7 mouse cellular contexts compared by ENCODE assay signal in the genomic region with DNA sequence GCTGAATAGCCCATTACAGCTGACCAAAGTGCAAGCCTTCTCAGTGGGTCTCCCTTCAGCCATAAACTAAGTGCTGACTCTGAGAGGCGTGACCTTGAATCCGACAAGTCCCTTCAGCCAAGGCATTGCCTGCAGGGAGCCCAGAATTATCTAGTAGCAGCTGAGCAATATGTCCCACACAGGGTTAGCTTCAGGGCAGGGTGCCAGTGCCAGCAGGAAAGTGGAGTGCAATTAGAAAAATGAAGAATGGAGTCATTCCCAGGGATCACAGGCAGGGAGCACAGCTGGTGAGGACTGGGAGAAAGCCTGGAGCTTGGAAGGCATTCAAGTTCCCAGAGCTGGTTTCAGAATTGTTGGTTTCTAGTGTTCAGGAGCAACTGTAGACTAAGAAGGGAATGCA.
DNase-seq lines count a peak whose midpoint lies in the region; ATAC-seq lines count a peak whose summit lies in the region.

No protein-coding gene starts in this region.

- peak; percentile 51 for ATAC-seq in neural tube, embryonic 12.5 days (ENCODE audit: low FRiP score, low read depth)
- peak; percentile 75; the same call in 1 of the 2 replicates for ATAC-seq in limb, embryonic 15.5 days (ENCODE audit: insufficient number of reproducible peaks, low FRiP score, low TSS enrichment, low read depth)

- intact Hi-C loops in heart, postnatal 14 days (cut with DNase I) = no loop called here

- DNase-seq in neural tube, embryonic 10.5 days (ENCODE audit: extremely low spot score, low spot score) = no peak
- DNase-seq in cerebellum, postnatal 4 days (ENCODE audit: low spot score in 2 of 2) = peak; percentile 58 to 79
- peak; percentile 31 to 44 for DNase-seq in heart, postnatal 14 days
- peak; percentile 58 for DNase-seq in right cerebral cortex, postnatal 4 days
- no peak for DNase-seq in embryo, embryonic 10.5 days (ENCODE audit: low spot score)

- H3K36me3 ChIP-seq in neural tube, embryonic 12.5 days = no peaks in the 10 kb centered on the region
- H3K36me3 ChIP-seq in limb, embryonic 15.5 days = no peaks in the 10 kb centered on the region

- H3K4me3 ChIP-seq in neural tube, embryonic 12.5 days = no peak overlapping the region
- H3K4me3 ChIP-seq in limb, embryonic 15.5 days = no peak overlapping the region

- no peak overlapping the region for H3K27ac ChIP-seq in neural tube, embryonic 12.5 days
- no peak overlapping the region for H3K27ac ChIP-seq in limb, embryonic 15.5 days

- H3K9ac ChIP-seq in neural tube, embryonic 12.5 days = no peak overlapping the region
- H3K9ac ChIP-seq in limb, embryonic 15.5 days = no peak overlapping the region

- no peak overlapping the region for H3K4me2 ChIP-seq in neural tube, embryonic 12.5 days (replicated peaks)
- no peak overlapping the region for H3K4me2 ChIP-seq in limb, embryonic 15.5 days

- H3K4me1 ChIP-seq in neural tube, embryonic 12.5 days = no peaks in the 10 kb centered on the region
- no peaks in the 10 kb centered on the region for H3K4me1 ChIP-seq in limb, embryonic 15.5 days

- H3K27me3 ChIP-seq in neural tube, embryonic 12.5 days (replicated peaks) = no peaks in the 10 kb centered on the region
- no peaks in the 10 kb centered on the region for H3K27me3 ChIP-seq in limb, embryonic 15.5 days

- WGBS in neural tube, embryonic 12.5 days = 38% methylated on average over 2 of the region's 2 CpGs
- WGBS in limb, embryonic 15.5 days = 25% methylated on average over 2 of the region's 2 CpGs

- H3K9me3 ChIP-seq in neural tube, embryonic 12.5 days = no peaks in the 10 kb centered on the region
- H3K9me3 ChIP-seq in limb, embryonic 15.5 days = no peaks in the 10 kb centered on the region

Comparison
In these comparisons a context has a peak if more than half of its experiments do, and no peak if none do; other contexts are left out.
1. DNase-seq: peak in cerebellum, postnatal 4 days (2 of 2), heart, postnatal 14 days (2 of 2) and right cerebral cortex, postnatal 4 days (single experiment); none in neural tube, embryonic 10.5 days (single experiment) and embryo, embryonic 10.5 days (single experiment).